Mouse (Mus musculus) stomach, postnatal 0 days (tissue): ENCODE results near the gene Lmo1. TPM values are rescaled to one million over a fixed set of nuclear protein-coding genes. Genes with fewer than 3 reads are reported as not detected.

Experiments
- ATAC-seq: fragments of 200-750 bp; cut with Nextera tagmentation; 2 replicates; pipeline ENCODE4 v1.8.0; 2017; ENCODE audit not compliant: low FRiP score, low TSS enrichment
- DNase-seq: peaks from one replicate; pipeline ENCODE4 v3.0.0-alpha.2; 2016; ENCODE audit warnings: low spot score
- H3K27ac ChIP-seq: fragments of 300-500 bp; sonication (generic); replicated peaks from 2 replicates; pipeline ENCODE4 v1.5.1; 2014; ENCODE audit warnings: mild to moderate bottlenecking, control low read depth
- H3K27me3 ChIP-seq: fragments of 300-500 bp; sonication (generic); 2 replicates; pipeline ENCODE4 v1.6.1; 2014; ENCODE audit warnings: low read length; ENCODE audit not compliant: control insufficient read depth, insufficient read depth
- H3K36me3 ChIP-seq: fragments of 300-500 bp; sonication (generic); 2 replicates; pipeline ENCODE4 v1.6.1; 2014; ENCODE audit warnings: low read length, mixed read lengths; ENCODE audit not compliant: control insufficient read depth, insufficient read depth
- H3K4me1 ChIP-seq: fragments of 300-500 bp; sonication (generic); replicated peaks from 2 replicates; pipeline ENCODE4 v1.6.1; 2014; ENCODE audit warnings: antibody characterized with exemption; ENCODE audit not compliant: control insufficient read depth, insufficient read depth
- H3K4me2 ChIP-seq: fragments of 300-500 bp; sonication (generic); replicated peaks from 2 replicates; pipeline ENCODE4 v1.6.1; 2014; ENCODE audit warnings: low read depth, mild to moderate bottlenecking, control low read depth, moderate library complexity
- H3K4me3 ChIP-seq: fragments of 300-500 bp; sonication (generic); 2 replicates; pipeline ENCODE4 v1.5.1; 2014; ENCODE audit warnings: low read depth, low read length, control low read depth
- H3K9ac ChIP-seq: fragments of 300-500 bp; sonication (generic); 2 replicates; pipeline ENCODE4 v1.6.1; 2014; ENCODE audit warnings: mild to moderate bottlenecking, low read length, control low read depth, mixed read lengths
- H3K9me3 ChIP-seq: fragments of 300-500 bp; sonication (generic); 2 replicates; pipeline ENCODE4 v1.6.1; 2016; ENCODE audit warnings: low read length; ENCODE audit not compliant: control insufficient read depth
- CTCF ChIP-seq: IDR thresholded peaks from 2 replicates; pipeline ENCODE4 v1.5.1; 2016; ENCODE audit warnings: antibody characterized with exemption, low read depth, mild to moderate bottlenecking, moderate library complexity
- EP300 ChIP-seq: optimal IDR thresholded peaks from 2 replicates; pipeline ENCODE3; 2016; ENCODE audit warnings: antibody characterized with exemption
- WGBS: fragments of 180-500 bp; shearing (Covaris S2); extraction: QIAGEN DNeasy Blood & Tissue Kit; methylation state at CpG from one replicate; pipeline ENCODE4 v1.1.7; 2014; 5-methylcytosine and 5-hydroxymethylcytosine counted together
- polyA plus RNA-seq: library from polyadenylated mRNA; unstranded; fragments of >200 nt; fragmentation: Nextera tagmentation; extraction: Ambion mirVana; gene quantifications from 2 replicates; pipeline ENCODE4 v1.2.1, GENCODE M21; 2015

Lmo1 gene
- polyA plus RNA-seq, 1 experiment from 2014 or later = 22.4 TPM

DNA sequence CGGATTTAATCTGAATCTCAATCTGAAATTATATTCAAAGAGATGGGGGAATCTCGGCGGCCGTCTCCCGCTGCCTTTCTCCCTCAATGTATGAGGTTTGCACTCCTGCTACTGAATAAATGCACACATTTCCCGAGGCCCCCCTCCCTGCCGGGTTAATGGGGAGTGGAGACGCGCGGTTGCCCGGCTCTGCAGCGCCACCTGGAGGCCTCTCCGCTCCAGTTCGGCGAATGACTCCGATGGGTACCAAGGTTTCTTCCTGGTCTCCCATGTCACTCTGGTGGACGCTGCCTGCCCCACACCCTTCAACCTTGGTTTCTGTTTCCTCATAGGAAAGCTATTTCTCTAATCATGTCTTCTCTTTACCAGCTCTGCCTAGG, 4.6 kb downstream of the Lmo1 start:
- Histone ChIP-seq H3K27ac (no peak overlapping the region), H3K9me3 (no peaks in the 10 kb centered on the region), H3K4me3 (peak overlapping the region; percentile 43), H3K9ac (no peak overlapping the region), H3K4me1 (0 out of 2 replicates have a peak, but pooled peaks cover 2% of the 10 kb centered on the region), H3K4me2 (peak overlapping the region; percentile 93), H3K36me3 (no peaks in the 10 kb centered on the region), H3K27me3 (no peaks in the 10 kb centered on the region)
- DNase-seq (peak; percentile 84), ATAC-seq (peak; percentile 61)
- WGBS = under 1% methylated on average over 17 of the region's 17 CpGs
- peak; percentile 89 for TF ChIP-seq CTCF
- no peak for TF ChIP-seq EP300

DNA sequence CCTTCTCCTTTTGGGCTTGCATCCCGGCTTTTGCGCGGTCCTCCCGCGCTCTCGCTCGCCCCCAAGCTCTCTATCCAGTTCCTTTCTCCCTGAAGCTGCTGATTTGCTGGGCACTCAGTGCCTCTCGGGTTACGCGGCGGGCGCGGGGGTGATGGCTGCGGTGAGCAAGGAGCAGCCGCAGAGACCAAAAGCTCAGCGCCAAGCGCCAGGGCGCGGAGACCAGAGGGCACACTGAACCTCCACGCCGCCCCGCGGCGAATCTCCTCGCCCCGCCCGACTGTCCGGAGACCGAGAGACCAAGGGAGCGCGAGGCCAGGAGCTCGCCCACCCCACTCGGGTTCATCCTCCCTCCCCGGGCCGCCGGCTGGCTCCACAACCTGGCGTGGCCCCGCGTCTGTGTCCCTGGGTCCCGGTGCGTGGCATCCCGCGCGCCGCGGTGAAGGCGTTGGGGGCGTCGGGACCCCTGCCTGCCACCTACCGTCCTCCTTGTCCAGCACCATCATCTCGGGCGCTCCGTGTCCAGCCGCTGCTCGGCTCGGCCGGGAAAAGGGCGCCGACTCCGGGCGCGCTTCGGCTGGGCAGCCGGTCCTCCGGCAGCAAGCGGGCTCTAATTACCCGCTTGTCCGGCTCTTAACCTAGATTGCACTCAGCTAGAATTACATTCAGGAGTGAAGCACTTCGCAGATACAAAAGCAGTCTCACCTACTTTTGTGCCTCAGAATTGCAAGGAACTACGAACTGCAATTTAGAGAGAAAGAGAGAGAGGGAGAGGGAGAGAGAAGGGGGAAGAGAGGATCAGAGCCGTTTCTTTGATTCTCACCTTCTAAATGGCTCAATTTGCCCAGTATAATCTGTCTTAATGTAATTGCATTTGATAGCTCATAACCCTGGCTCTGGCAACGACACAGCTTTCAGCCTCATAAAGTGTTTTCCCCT, 5.2 kb downstream of the Lmo1 start:
- Histone ChIP-seq H3K27ac (no peak overlapping the region), H3K4me2 (peak overlapping the region; percentile 93), H3K9me3 (no peaks in the 10 kb centered on the region), H3K9ac (peak overlapping the region; percentile 43), H3K27me3 (no peaks in the 10 kb centered on the region), H3K36me3 (no peaks in the 10 kb centered on the region), H3K4me1 (0 out of 2 replicates have a peak, but pooled peaks cover 2% of the 10 kb centered on the region), H3K4me3 (peak overlapping the region; percentile 43)
- no peak for TF ChIP-seq EP300
- TF ChIP-seq CTCF = no peak
- 3% methylated on average over 72 of the region's 72 CpGs for WGBS
- ATAC-seq (no peak), DNase-seq (peak; percentile 27)

DNA sequence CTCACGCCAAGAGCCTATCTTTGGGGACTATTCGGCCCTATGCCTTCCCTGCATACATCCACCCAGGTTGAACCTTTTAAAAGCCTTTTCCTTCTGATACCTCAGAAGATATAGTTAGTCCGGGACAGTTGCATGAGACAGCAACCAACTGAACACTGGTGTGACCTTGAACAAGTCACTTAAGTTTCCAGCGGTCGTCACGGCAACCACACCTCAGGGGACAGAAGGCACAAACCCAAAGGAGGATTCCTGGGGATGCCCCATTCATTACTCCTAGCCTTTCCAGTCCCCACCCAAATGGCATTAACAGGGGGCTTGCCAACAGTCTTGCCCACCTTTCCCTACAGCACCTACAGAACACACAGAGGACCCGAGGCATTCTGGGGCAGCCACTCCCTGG, 6.3 kb downstream of the Lmo1 start:
- Histone ChIP-seq H3K4me2 (no peak overlapping the region), H3K9ac (no peak overlapping the region), H3K36me3 (no peaks in the 10 kb centered on the region), H3K27ac (no peak overlapping the region), H3K4me3 (no peak overlapping the region), H3K9me3 (no peaks in the 10 kb centered on the region), H3K4me1 (0 out of 2 replicates have a peak, but pooled peaks cover 2% of the 10 kb centered on the region), H3K27me3 (no peaks in the 10 kb centered on the region)
- no peak for DNase-seq
- 91% methylated on average over 7 of the region's 7 CpGs for WGBS
- no peak for TF ChIP-seq EP300
- TF ChIP-seq CTCF = no peak
- ATAC-seq = no peak

DNA sequence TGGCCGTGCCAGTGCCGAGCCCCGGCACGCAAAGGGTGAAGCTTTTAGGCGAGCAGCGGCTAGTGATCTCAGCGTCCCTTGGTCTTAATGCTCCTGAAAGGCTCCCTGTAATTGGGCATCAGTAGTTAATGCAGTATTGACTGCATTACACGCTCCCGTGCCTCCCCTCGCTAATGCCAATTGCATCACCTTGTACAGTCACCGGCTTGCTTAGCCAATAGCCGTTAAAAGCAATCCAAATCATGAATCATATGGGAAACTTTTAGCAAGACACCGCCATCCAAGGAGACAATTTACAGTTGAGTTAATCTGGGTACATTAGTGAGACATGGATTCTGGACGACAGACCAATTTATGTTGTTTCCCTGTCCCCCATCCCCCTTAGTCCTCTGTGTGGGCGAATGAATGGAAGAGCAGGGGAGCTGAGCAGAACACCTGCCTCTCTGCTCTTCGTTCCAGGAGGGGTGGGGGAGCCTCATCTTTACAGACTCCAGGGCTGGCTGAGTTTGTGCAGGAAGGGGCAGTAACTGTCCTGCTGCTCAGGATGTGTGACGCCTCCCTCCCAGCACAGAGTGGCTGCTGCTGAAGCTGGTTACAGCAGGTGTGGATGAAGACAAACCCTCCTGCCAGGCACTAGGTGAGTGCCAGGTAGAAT, 8.9 kb downstream of the Lmo1 start:
- H3K36me3 ChIP-seq = no peaks in the 10 kb centered on the region
- 63% methylated on average over 17 of the region's 17 CpGs for WGBS
- no peak overlapping the region for H3K27ac ChIP-seq
- 0 out of 2 replicates have a peak, but pooled peaks cover 2% of the 10 kb centered on the region for H3K4me1 ChIP-seq
- no peak overlapping the region for H3K9ac ChIP-seq
- no peak for TF ChIP-seq CTCF
- TF ChIP-seq EP300 = no peak
- no peak for DNase-seq
- no peaks in the 10 kb centered on the region for H3K9me3 ChIP-seq
- no peaks in the 10 kb centered on the region for H3K27me3 ChIP-seq
- H3K4me2 ChIP-seq = no peak overlapping the region
- no peak for ATAC-seq
- H3K4me3 ChIP-seq = no peak overlapping the region

DNA sequence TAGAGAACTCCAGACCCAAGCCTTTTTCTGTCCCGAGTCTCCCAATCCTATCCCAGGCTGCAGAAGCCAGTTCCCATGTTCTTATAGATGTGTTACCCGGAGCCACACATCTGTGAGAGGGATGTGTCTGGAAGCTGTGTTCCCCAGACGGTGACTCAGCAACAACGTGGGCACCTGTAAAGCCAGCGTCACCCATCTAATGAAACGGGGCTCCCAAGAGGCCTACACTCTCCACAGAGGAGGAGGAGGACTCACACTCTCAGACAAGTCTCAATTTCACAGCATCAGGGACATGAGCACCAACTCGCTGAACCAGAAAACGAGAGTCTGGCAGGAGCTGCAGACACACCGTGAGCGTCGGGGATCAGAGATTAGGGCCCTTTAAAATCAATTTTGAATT, 20.7 kb downstream of the Lmo1 start:
- Histone ChIP-seq H3K4me2 (no peak overlapping the region), H3K4me3 (no peak overlapping the region), H3K9ac (no peak overlapping the region), H3K4me1 (no peaks in the 10 kb centered on the region), H3K27ac (no peak overlapping the region), H3K27me3 (no peaks in the 10 kb centered on the region), H3K36me3 (no peaks in the 10 kb centered on the region), H3K9me3 (no peaks in the 10 kb centered on the region)
- 72% methylated on average over 11 of the region's 11 CpGs for WGBS
- DNase-seq (no peak), ATAC-seq (no peak)
- TF ChIP-seq EP300 = no peak
- no peak for TF ChIP-seq CTCF

DNA sequence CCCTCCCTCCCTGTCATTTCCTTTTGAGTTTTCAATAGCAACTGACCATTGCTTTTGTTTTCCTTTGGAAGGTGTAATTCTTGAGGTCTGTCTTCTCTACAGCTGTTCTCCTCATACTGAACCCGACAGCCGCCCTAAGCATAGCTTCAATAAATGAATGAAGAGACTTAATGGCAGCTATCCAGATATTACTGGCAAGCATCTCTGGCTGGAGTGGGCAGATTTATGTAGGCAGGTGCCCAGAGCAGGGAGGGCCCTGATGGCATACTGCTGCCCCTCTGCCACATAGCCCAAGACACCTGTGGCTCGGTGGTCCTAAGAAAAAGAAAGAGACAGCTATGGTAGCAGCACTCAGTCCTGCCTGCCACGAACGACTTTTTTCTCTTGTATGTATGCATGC, 21.5 kb downstream of the Lmo1 start:
- TF ChIP-seq CTCF = no peak
- TF ChIP-seq EP300 = no peak
- no peak overlapping the region for H3K4me3 ChIP-seq
- DNase-seq = no peak
- no peak for ATAC-seq
- H3K4me2 ChIP-seq = no peak overlapping the region
- H3K27ac ChIP-seq = no peak overlapping the region
- no peaks in the 10 kb centered on the region for H3K9me3 ChIP-seq
- no peaks in the 10 kb centered on the region for H3K27me3 ChIP-seq
- no peak overlapping the region for H3K9ac ChIP-seq
- 62% methylated on average over 5 of the region's 5 CpGs for WGBS
- no peaks in the 10 kb centered on the region for H3K4me1 ChIP-seq
- no peaks in the 10 kb centered on the region for H3K36me3 ChIP-seq
